Mouse (Mus musculus) hindbrain, embryonic 13.5 days (tissue): ENCODE data around the gene Lrr1. TPM values are rescaled to one million over a fixed set of nuclear protein-coding genes. Genes with fewer than 3 reads are reported as not detected.

Source experiments
- ATAC-seq: fragments of 200-750 bp; cut with Nextera tagmentation; 2 replicates; pipeline ENCODE4 v1.8.0; 2017; ENCODE audit warnings: moderate TSS enrichment; ENCODE audit not compliant: low FRiP score
- H3K27ac ChIP-seq: fragments of 300-500 bp; sonication (generic); 2 replicates; pipeline ENCODE4 v1.5.1; 2015; ENCODE audit warnings: inconsistent platforms, mild to moderate bottlenecking, moderate library complexity
- H3K27me3 ChIP-seq: fragments of 300-500 bp; sonication (generic); 2 replicates; pipeline ENCODE4 v1.6.1; 2015; ENCODE audit warnings: mild to moderate bottlenecking, inconsistent platforms
- H3K36me3 ChIP-seq: fragments of 300-500 bp; sonication (generic); 2 replicates; pipeline ENCODE4 v1.6.1; 2015; ENCODE audit warnings: mild to moderate bottlenecking, inconsistent platforms
- H3K4me1 ChIP-seq: fragments of 300-500 bp; sonication (generic); replicated peaks from 2 replicates; pipeline ENCODE4 v1.6.1; 2015; ENCODE audit warnings: inconsistent platforms
- H3K4me2 ChIP-seq: fragments of 300-500 bp; sonication (generic); 2 replicates; pipeline ENCODE4 v1.6.1; 2015; ENCODE audit warnings: inconsistent platforms, mild to moderate bottlenecking, moderate library complexity
- H3K4me3 ChIP-seq: fragments of 300-500 bp; sonication (generic); 2 replicates; pipeline ENCODE4 v1.5.1; 2015; ENCODE audit warnings: mild to moderate bottlenecking, inconsistent platforms
- H3K9ac ChIP-seq: fragments of 300-500 bp; sonication (generic); 2 replicates; pipeline ENCODE4 v1.6.1; 2015; ENCODE audit warnings: mild to moderate bottlenecking, inconsistent platforms
- H3K9me3 ChIP-seq: fragments of 300-500 bp; sonication (generic); 2 replicates; pipeline ENCODE4 v1.6.1; 2016; ENCODE audit warnings: inconsistent platforms
- WGBS: fragments of 180-500 bp; shearing (Covaris S2); methylation state at CpG from one replicate; pipeline ENCODE4 v1.1.7; 2015; 5-methylcytosine and 5-hydroxymethylcytosine counted together
- polyA plus RNA-seq: library from polyadenylated mRNA; unstranded; fragments of >200 nt; fragmentation: Nextera tagmentation; extraction: Ambion mirVana; gene quantifications from 2 replicates; pipeline ENCODE4 v1.2.1, GENCODE M21; 2015

The Lrr1 gene
- 4.6 and 5.5 TPM in 2 replicates for polyA plus RNA-seq

- H3K4me2 ChIP-seq: peak within 1 kb of the TSS; percentile 97
- H3K36me3 ChIP-seq: no peaks in the 10 kb centered on the region
- under 1% methylated on average over 40 of the region's 40 CpGs for WGBS
- H3K4me3 ChIP-seq: peak within 1 kb of the TSS; percentile 66
- H3K4me1 ChIP-seq: peaks cover 9% of the 10 kb centered on the region
- peak within 1 kb of the TSS; percentile 72 for H3K9ac ChIP-seq
- H3K27ac ChIP-seq: peak within 1 kb of the TSS; percentile 77
- peak; percentile 94 for ATAC-seq
- no peaks in the 10 kb centered on the region for H3K9me3 ChIP-seq
- H3K27me3 ChIP-seq: no peaks in the 10 kb centered on the region
Observed at GRCm38 (mm10) chr12:69168461-69169106, at the start of gene Lrr1. Lrr1 (plus strand) TSS chr12:69168814.

- Histone ChIP-seq H3K9ac (no peak overlapping the region), H3K27me3 (no peaks in the 10 kb centered on the region), H3K4me1 (no peaks in the 10 kb centered on the region), H3K27ac (no peak overlapping the region), H3K9me3 (no peaks in the 10 kb centered on the region), H3K4me3 (no peak overlapping the region), H3K36me3 (no peaks in the 10 kb centered on the region), H3K4me2 (no peak overlapping the region)
- ATAC-seq: no peak
- whole genome bisulfite sequencing: 85% methylated on average over 6 of the region's 6 CpGs
Observed at GRCm38 (mm10) chr12:69119908-69120307, 48.7 kb upstream of the Lrr1 start.

GRCm38 (mm10) chr12:69122801-69123200, 45.8 kb upstream of the Lrr1 start:
- Histone ChIP-seq H3K4me3 (no peak overlapping the region), H3K9ac (no peak overlapping the region), H3K36me3 (no peaks in the 10 kb centered on the region), H3K27me3 (no peaks in the 10 kb centered on the region), H3K4me2 (no peak overlapping the region), H3K9me3 (no peaks in the 10 kb centered on the region), H3K4me1 (no peaks in the 10 kb centered on the region), H3K27ac (no peak overlapping the region)
- ATAC-seq: no peak
- WGBS: 92% methylated on average over 11 of the region's 11 CpGs

- 95% methylated on average over 5 of the region's 5 CpGs for WGBS
- no peak overlapping the region for H3K27ac ChIP-seq
- H3K27me3 ChIP-seq: no peaks in the 10 kb centered on the region
- H3K9me3 ChIP-seq: no peaks in the 10 kb centered on the region
- no peak overlapping the region for H3K9ac ChIP-seq
- no peak for ATAC-seq
- H3K4me1 ChIP-seq: peaks cover 2% of the 10 kb centered on the region; the same call in 1 of the 2 replicates
- H3K4me3 ChIP-seq: no peak overlapping the region
- no peak overlapping the region for H3K4me2 ChIP-seq
- H3K36me3 ChIP-seq: no peaks in the 10 kb centered on the region
Observed at GRCm38 (mm10) chr12:69125066-69125465, 43.5 kb upstream of the Lrr1 start.

GRCm38 (mm10) chr12:69127170-69127569, 41.4 kb upstream of the Lrr1 start:
- Histone ChIP-seq H3K4me2 (no peak overlapping the region), H3K4me1 (peaks cover 5% of the 10 kb centered on the region; the same call in 1 of the 2 replicates), H3K9me3 (no peaks in the 10 kb centered on the region), H3K4me3 (no peak overlapping the region), H3K27ac (no peak overlapping the region), H3K36me3 (no peaks in the 10 kb centered on the region), H3K9ac (no peak overlapping the region), H3K27me3 (no peaks in the 10 kb centered on the region)
- WGBS: 93% methylated on average over 5 of the region's 5 CpGs
- no peak for ATAC-seq

GRCm38 (mm10) chr12:69127626-69128025, 41.0 kb upstream of the Lrr1 start:
- WGBS: 93% methylated on average over 3 of the region's 3 CpGs
- Histone ChIP-seq H3K9me3 (no peaks in the 10 kb centered on the region), H3K4me2 (no peak overlapping the region), H3K4me1 (peaks cover 5% of the 10 kb centered on the region; the same call in 1 of the 2 replicates), H3K36me3 (no peaks in the 10 kb centered on the region), H3K27ac (no peak overlapping the region), H3K4me3 (no peak overlapping the region), H3K27me3 (no peaks in the 10 kb centered on the region), H3K9ac (no peak overlapping the region)
- ATAC-seq: no peak

GRCm38 (mm10) chr12:69129634-69130310, 38.8 kb upstream of the Lrr1 start:
- Histone ChIP-seq H3K36me3 (no peaks in the 10 kb centered on the region), H3K4me1 (peaks cover 5% of the 10 kb centered on the region; the same call in 1 of the 2 replicates), H3K4me3 (no peak overlapping the region), H3K9me3 (no peaks in the 10 kb centered on the region), H3K4me2 (peak overlapping the region; percentile 37), H3K27me3 (no peaks in the 10 kb centered on the region), H3K27ac (no peak overlapping the region), H3K9ac (no peak overlapping the region)
- no peak for ATAC-seq
- 42% methylated on average over 18 of the region's 18 CpGs for WGBS

- 76% methylated on average over 12 of the region's 12 CpGs for WGBS
- peaks cover 5% of the 10 kb centered on the region; the same call in 1 of the 2 replicates for H3K4me1 ChIP-seq
- 0 out of 2 replicates have a peak overlapping the region, but pooled peaks have one; percentile 0 for H3K4me3 ChIP-seq
Observed at GRCm38 (mm10) chr12:69130486-69130885, 38.1 kb upstream of the Lrr1 start.

GRCm38 (mm10) chr12:69131267-69131666, 37.3 kb upstream of the Lrr1 start:
- Histone ChIP-seq H3K9ac (no peak overlapping the region), H3K9me3 (no peaks in the 10 kb centered on the region), H3K27me3 (no peaks in the 10 kb centered on the region), H3K27ac (no peak overlapping the region), H3K4me1 (peaks cover 5% of the 10 kb centered on the region; the same call in 1 of the 2 replicates), H3K4me3 (no peak overlapping the region), H3K4me2 (no peak overlapping the region), H3K36me3 (no peaks in the 10 kb centered on the region)
- no peak for ATAC-seq
- WGBS: 85% methylated on average over 6 of the region's 6 CpGs

More at GRCm38 (mm10) chr12:69130486-69130885, 38.1 kb upstream of the Lrr1 start:
- Histone ChIP-seq H3K4me2 (peak overlapping the region; percentile 37), H3K27ac (no peak overlapping the region), H3K9ac (no peak overlapping the region), H3K27me3 (no peaks in the 10 kb centered on the region), H3K36me3 (no peaks in the 10 kb centered on the region), H3K9me3 (no peaks in the 10 kb centered on the region)
- ATAC-seq: no peak

- 10% methylated on average over 10 of the region's 10 CpGs for WGBS
- no peaks in the 10 kb centered on the region for H3K36me3 ChIP-seq
Observed at GRCm38 (mm10) chr12:69131981-69132380, 36.6 kb upstream of the Lrr1 start.

GRCm38 (mm10) chr12:69139201-69139600, 29.4 kb upstream of the Lrr1 start:
- 90% methylated on average over 3 of the region's 3 CpGs for WGBS
- Histone ChIP-seq H3K4me1 (no peaks in the 10 kb centered on the region), H3K27ac (no peak overlapping the region), H3K4me2 (no peak overlapping the region), H3K27me3 (no peaks in the 10 kb centered on the region), H3K36me3 (no peaks in the 10 kb centered on the region), H3K9ac (no peak overlapping the region), H3K9me3 (no peaks in the 10 kb centered on the region), H3K4me3 (no peak overlapping the region)
- ATAC-seq: no peak

More at GRCm38 (mm10) chr12:69131981-69132380, 36.6 kb upstream of the Lrr1 start:
- H3K27me3 ChIP-seq: no peaks in the 10 kb centered on the region
- no peak overlapping the region for H3K27ac ChIP-seq
- no peak overlapping the region for H3K4me2 ChIP-seq
- no peak for ATAC-seq
- H3K9ac ChIP-seq: no peak overlapping the region
- peaks cover 5% of the 10 kb centered on the region; the same call in 1 of the 2 replicates for H3K4me1 ChIP-seq
- no peak overlapping the region for H3K4me3 ChIP-seq
- no peaks in the 10 kb centered on the region for H3K9me3 ChIP-seq

- 96% methylated on average over 7 of the region's 7 CpGs for WGBS
Observed at GRCm38 (mm10) chr12:69139841-69140240, 28.8 kb upstream of the Lrr1 start.

More at GRCm38 (mm10) chr12:69139841-69140240, 28.8 kb upstream of the Lrr1 start:
- no peaks in the 10 kb centered on the region for H3K27me3 ChIP-seq
- no peaks in the 10 kb centered on the region for H3K4me1 ChIP-seq
- no peaks in the 10 kb centered on the region for H3K36me3 ChIP-seq
- no peak overlapping the region for H3K4me2 ChIP-seq
- no peak overlapping the region for H3K27ac ChIP-seq
- H3K4me3 ChIP-seq: no peak overlapping the region
- no peak overlapping the region for H3K9ac ChIP-seq
- no peaks in the 10 kb centered on the region for H3K9me3 ChIP-seq
- no peak for ATAC-seq
